Mouse (Mus musculus) MEL-GATA-1-ER (cell line): Measurements from ENCODE around the gene Armc6.
A peak's percentile ranks its signal among the peaks of the same experiment; 100 is the strongest.
"Not testable (repeated sequence)": the region's sequence is repeated elsewhere in the genome, so short reads cannot be mapped to it uniquely, and the experiment has no call there.

Experiments
- DNase-seq: peaks from one replicate; pipeline ENCODE4 v3.0.0-alpha.2; 2012; ENCODE audit warnings: low read depth; ENCODE audit errors: extremely low read depth

Gene Armc6

DNA sequence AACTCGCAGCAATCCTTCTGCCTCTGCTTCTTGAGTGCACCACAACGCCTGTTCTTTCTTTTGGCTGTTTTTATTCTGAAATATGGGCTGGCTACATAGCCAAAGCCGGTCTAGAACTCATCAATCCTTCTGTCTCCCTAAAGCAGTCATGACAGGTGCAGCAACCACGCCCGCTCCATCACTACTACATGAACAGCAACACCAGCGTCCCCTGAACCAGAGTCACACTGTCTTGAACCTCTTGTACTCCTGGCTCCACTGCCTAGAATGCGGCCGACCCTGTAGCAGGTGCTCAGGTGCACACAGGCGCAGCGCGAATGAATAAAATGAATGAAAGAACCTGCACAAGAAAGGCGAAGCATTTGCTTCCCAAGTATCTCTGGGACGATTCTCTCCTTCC is 660 bp downstream of the Armc6 start:
- no peak for DNase-seq

DNA sequence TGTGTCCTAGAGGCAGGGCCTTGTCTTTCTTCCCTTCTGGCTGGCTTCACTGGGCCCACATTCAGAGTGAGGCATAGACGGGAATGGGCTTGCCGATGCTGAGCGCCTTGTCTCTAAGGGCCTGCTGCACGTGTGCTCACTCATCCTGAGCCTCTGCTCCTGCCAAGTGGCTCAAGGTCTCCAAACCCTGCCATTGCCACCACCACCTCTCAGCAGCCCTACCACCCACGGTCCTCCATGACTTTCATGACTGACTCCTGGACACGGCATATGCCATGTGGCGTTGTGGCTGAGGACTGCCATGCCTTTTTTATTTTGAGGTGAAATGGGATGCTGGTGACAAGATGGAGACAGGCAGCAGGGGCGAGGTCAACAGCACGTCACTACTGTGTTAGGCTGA is 3.4 kb downstream of the Armc6 start:
- DNase-seq: no peak

DNA sequence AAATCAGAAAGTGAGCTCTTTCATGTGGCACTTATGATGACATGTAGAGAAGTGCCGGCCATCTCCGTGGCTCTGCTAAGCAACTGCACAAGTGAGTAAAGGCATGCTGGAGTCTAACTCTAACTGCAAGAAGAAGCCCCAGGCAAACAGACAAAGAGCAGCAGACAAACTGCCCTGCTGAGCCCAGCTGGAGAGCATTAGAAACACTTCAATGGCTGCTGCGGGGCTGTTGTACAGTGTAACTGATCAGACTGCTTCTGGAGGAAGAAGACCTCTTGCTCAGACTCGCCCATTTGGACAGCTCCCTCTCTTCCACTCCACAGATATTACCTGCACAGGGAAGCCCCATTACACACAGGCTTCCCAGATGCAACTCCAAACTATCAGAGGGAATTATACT is 6.3 kb downstream of the Armc6 start:
- DNase-seq: no peak

DNA sequence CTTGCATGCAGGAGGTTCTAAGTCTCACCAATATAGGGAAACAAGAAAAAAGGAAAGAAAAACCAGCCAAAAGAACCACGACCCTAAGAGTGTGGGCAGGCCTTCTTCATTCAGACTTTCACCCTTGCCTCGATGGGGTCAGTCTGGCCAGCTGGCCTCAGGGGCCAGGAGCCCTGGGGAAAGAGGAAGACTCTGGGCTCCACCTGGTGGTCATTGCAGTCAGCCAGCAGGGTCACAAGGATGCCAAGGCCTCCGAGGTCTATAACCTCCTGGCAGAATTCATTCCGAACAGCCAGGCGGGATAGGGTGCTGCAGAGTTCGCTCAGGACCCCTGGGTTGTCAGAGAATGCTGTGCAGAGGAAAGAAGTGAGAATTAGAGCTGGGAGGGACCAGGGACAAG is 10.9 kb downstream of the Armc6 start:
- no peak for DNase-seq

DNA sequence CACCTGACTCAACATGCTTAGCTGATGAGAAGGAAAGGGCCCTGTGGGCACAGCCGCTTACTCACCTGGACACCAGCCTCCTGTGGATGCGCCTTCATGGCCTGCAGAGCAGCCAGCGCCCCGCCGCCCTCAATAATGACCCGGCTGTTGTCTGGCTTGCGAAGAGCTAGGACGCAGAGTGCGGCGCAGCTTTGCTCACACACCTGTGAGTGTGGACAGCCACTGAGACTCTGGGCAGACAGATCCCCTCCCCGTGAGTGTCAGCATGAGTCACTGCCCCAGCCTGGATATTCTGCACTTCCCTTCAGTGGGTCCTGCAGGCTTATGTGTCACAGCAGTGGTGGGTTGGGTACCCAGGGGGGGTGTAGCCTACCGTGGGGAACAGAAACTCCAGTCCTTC is 12.2 kb downstream of the Armc6 start:
- no peak for DNase-seq

DNA sequence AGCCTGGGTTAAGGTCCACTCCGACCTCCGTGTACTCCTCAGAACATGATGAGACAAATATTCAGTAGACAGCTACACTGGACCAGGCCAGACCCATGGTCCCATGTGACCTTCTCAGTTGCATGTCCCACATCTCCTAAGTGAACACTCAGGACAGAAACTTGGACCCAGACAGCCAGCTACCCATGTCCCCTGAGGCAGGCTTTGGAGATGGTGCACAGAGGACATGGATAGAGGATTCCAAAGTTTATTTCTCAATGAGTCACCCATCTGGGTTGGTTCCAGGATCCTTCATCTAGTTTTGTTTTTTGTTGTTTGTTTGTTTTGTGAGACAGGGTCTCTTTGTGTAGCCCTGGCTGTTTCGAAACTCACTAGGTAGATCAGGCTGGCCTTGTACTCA is 13.4 kb downstream of the Armc6 start:
- DNase-seq: no peak

DNA sequence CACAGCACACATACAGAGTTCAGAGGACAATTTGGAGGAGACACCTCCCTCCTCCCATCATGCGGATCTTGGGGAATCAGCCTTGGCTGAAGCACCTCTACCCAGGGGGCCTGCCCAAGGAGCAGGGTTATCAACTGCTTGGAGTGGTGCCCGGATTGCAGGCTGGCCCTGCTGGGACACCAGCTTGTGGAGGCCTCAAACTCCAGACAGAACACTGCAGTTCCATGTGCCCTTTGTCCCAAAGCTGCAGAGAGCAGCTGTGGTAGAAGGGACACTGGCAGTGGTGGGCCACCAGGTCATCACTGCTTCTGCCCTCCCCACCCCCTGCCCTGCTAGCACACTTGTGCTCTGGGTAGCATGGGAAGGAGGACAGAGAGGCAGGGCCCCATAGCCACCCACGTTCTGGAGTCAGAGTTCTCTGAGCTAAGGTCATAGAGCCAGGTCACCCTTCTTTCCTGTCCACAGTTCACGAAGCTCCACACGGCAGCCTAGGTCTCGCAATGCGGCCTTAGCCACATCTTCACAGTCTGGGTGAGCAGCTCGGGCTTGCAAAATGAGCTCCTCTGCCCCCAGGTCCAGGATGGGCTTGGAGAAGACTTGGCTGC is 13.9 kb downstream of the Armc6 start:
- DNase-seq: no peak

DNA sequence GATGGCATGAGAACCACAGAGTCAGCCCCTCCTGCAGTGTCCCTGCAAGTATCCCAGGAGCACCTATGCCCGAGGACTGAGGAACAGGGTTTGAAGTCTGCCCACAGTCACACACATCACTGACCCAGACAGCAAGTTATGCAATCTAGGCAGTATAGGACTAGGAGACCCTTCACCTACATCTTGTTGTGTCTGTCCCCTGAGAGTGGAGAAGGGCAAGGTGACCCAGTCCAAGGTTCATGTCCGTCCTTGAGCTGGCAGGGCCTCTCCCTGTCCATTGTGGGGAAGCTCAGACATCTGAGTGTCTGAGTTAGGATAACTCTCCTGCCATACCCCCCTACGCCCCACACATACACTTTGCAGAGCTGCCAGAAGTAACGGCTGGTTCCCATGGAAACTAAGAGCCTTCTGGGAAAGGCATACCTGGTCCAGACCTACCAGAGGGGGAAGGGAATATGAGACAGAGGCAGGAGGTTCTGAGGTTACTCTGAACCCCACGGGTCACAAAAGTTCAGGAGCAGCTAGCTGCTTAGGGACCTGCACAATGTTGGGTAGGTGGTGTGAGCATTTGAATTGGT is 15.1 kb downstream of the Armc6 start:
- DNase-seq: no peak

DNA sequence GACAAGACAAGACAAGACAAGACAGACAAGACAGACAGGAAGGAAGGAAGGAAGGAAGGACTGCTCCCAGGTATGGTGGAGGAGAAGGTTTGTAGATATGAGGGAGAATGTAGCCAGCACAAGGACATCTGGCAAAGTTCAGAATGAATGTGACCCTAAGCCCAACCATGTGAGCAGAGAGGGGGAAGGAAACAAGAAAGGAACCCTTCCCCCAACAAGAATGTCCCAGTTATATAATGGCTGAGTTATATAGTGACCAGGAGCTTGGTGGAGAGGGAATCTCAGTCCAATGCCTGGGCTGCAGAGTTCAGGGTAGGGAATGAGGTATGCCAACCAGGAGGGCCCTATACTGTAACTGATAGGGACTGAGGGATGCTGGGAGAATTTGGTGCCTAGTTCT is 16.8 kb downstream of the Armc6 start:
- DNase-seq: no peak

DNA sequence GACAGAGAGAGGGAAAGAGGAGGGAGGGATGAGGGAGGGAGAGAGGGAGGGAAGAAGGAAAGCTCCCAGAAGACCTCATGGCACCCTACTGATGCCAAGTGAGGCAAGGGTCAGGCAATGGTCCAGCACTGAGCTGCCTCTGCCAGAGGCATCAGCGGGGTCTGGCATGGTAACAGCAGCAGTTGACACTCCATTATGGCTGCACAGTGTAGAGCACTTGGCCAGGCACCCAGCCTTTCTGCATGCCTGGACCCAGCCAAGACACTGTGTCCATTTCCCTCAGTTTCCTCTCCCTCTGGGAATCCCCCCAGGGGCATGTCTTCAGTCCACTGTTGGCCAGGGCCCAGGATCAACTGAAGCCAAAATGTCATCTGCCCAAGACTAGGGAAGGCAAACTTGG is 17.7 kb downstream of the Armc6 start:
- no peak for DNase-seq

DNA sequence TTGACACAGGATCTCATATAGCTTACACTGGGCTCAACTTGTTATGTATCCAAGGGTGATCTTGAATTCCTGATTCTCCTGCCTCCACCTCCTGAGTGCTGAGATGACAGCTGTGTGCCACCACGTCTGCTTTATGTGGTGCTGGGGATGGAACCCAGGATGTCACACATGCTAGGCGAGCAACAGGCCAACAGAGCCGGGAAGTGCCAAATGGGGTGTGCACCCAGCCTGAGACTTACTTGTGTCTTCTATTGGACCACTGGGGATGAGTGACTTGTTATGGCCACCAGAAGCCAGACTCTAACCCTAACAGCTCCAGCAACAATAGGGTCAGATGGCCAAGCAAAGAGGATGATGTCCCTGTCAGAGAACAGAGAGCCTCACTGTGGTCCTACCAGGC is 18.1 kb downstream of the Armc6 start:
- not testable (repeated sequence) for DNase-seq

DNA sequence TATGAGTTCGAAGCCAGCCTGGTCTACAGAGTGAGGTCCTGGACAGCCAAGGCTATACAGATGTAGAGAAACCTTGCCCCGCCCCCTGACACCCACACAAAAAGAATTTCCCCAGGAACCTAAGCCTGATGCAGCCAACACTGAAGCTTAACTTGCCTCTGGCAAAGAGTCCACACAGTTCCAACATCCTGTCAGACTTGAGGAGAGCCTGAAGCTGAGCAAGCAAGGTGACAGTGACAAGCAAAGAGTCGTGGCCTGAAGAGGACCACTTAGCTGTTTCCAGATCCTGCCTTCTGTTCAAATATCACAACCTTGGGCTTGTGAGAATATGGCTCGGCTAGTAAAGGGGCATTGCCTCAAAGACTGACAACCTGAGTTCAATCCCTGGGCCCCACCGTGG is 19.2 kb downstream of the Armc6 start:
- no peak for DNase-seq

DNA sequence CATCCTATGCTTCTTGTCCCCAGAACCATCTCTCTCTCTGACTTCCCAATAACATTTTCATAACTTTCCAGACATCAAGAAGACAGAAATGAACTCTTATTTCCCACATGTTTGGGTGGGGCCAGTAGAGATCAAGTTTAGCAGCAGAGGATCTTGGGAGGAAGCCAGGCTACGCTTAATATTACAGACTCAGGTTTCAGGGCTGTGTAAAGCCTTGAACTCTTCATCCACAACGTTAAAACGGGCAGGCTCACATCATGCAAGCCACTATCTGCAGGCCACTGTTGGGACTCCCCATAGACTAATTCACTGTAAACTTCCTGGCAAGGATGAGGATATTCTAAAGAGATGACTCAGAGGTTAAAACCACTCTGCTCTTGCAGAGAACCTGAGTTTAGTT is 19.9 kb downstream of the Armc6 start:
- DNase-seq: no peak

DNA sequence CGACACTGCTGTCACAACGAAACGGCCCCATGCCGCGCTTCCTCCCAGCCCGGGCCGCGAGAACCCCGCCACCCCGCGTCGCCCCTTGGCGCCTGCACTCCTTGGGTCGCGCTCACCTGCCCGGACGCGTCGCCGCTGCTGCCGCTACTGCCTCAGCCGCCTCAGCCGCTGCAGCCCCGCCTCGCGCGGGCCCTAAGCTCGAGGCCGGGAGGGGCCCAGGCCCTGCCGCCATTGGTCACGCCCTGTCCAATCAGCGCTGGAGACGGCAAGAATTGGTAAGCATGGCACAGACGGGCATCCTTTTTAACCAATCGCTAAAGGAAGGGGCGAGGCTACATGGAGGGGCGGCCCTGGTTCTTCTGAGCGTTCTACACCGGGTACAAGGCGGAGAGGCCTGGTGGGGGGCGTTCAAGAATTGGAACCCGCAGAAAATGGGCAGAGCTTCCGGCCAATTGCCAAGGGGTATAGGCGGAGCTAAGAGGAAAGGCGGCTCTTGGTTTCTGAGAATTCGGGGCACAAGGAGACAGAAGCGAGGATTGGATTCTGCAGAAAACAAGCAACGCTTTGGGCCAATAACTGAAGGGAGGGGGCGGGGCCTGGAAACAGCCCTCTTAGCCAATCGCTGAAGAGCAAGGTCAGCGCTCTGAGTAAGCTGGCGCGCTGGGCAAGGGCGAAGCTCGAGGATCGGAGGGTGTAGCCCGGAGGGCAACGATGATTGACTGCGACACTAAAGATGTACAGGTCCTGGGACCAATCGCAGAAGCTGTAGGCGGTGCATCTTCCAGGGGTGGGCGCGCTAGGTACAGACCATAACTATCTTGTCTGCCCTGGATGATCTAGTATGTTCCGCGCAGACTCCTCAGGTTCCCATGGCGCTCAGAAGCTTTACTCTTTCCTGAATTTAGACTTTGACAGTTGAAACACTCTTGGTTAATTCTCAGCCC is 21.9 kb downstream of the Armc6 start, which contains the start of gene Slc25a42:
TSS of gene Slc25a42 (minus strand) at position 194 of the 944 bp plus-strand sequence.
- peak; percentile 99 for DNase-seq

DNA sequence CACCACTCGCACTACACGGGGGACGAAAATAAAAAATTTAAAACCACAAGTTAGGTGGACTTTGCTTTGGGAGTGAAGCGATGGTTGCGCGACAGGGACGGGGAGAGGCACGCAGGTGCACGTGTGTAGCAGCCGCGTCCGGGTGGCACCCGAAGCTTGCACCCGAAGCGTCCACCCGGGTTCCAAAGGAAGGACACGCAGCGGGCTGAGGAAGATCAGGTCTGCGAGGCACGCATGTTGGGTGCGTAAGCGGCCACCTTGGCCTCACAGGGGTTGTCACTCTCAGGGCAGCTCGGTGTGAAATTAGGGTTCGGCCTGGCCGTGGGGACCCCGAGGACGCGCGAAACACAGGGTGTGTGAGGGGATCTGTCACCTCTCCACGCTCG is 22.5 kb downstream of the Armc6 start:
- DNase-seq: no peak

DNA sequence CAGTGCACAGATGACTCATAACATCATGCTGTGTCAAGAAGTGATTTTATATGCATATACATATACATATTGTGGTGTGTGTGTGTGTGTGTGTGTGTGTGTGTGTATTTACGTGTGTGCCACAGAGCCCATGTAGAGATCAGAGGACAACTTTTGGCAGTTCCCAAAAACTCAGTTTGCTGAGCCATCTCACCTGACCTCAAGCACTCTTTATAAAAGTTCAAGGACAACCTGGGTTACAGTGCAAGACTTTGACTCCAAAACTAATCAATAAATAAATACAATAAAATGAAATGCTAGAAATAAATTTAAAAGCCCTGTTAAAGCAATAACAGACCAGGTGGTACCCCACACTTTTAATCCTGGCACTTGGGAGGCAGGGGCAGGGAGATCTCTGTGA is 23.0 kb downstream of the Armc6 start:
- no peak for DNase-seq

DNA sequence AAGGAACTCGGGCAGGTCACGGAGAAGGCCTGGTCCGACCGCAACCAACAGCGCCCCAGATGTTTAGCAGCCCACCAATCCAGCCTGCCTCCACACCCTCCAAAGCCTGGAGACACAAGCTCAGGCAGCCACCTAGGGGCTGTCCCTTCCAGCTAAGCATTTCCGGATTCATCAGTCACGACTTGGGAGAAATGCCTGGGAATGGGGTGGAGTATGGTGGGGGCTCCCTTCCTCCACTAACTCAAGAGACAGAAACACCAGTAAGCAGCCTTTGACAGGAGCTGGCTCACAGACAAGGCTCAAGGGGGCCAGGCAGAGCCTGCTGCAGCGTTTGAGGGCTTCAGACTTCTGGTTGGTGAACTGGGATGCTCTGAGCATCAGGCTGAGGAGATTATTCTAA is 23.7 kb downstream of the Armc6 start:
- no peak for DNase-seq

DNA sequence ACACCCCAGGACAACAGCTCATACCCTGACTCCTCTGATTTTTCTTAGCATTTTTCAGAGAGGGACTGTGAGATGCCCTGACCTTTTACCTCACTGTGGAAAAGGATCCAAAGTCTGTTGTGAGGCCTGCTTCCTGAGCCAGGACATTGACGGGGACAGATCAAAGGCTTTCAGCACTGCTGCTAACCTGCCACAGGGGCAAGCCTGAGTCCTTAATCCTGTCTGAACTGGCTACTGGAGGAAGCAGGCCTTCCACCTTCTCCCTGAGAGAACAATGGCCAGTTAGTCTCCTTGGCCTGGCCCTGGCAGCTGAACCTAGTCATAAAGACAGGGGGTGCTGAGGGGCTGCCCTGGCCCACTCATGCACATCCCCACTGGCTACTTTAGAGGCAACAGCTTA is 26.1 kb downstream of the Armc6 start:
- DNase-seq: no peak

DNA sequence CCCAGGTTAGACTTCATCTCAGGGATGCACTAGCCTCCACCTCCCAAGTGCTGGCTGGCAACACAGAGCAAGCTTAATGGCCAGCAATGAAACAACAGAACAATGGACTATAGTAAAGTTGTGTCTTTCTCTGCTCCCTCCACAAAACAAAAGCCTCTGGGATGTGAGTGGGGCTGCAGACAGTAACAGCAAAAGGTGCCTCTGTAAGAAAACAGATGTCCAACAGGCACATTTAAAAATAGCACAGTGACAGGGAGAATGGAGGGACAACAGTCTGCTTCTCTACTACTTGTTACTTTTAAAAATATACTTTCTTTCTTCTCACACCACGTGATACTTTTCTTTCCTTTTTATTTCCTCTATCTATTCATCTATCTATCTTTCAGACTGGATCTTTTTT is 29.5 kb downstream of the Armc6 start:
- no peak for DNase-seq

DNA sequence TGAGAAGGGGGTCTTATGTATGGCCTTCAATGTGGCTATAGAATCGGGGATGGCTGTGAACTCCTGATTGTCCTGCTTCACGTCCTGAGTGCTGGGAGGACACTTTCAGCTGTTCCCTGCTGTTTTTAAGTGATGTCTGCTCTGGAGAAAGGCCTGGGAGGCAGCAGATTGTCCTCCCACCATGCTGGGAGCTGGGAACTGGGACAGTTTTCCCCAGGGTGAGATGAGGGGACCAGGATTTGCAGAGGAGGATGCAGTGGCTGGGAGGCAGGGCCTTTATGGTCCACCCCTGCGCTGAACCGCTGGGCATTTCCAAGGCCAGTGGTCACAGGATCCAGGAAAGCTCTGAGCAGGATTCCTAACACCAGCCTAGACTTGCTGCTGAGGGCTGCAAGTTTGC is 31.2 kb downstream of the Armc6 start:
- DNase-seq: no peak

DNA sequence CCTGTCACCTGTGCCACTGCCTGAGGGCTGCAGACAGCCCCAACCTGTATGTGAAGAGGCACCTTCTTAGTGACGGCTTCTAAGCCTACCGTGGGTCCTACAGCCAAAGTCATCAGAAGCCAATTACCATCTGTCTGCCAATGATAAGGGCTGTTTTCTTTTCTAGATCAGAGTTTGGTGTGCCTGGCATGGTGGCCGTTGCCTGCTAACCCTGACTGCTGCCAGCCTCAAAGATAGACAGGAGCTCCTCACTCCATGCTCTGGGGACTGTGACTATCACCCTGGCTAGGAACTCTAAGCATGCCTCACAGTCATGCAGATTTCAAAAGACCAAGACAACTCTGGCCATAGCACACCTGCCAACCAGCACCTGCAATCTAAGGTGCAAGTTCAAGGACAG is 32.8 kb downstream of the Armc6 start:
- DNase-seq: peak; percentile 55

DNA sequence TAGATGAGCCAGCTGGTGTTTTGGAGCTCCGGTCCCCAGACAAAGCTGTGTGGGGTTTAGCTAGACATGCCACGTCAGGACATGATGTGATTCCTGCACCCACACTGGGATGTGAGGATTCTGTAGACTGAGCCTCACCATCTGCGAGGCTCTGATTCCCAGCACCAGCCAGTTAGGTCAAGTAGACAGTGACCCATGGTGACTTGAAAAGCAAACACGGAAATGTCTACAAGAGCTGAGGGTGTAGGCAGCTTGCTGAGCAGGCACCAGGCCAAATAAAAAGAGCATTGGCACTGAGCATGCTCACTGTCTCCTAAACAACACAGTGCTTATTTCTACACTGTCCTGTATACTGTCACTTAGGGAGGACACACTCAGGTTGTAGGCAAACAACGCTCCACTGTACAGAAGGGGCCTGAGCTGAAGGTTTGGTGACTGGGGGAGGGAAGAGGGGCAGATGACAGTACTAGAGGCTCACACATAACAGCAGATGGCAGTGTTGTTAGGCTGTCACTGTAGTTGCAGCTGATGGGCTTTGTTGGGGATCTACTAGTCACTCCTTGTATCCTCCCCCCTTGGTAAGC is 34.1 kb downstream of the Armc6 start:
- DNase-seq: no peak
